Mouse (Mus musculus): ENCODE results near the gene Serpina6. TPM values are rescaled to one million over a fixed set of nuclear protein-coding genes. Genes with fewer than 3 reads are reported as not detected.

The Serpina6 gene
- 1,289 and 1,494 TPM in 2 replicates for polyA plus RNA-seq (2015; fragmentation: Nextera tagmentation; extraction: Ambion mirVana)

GRCm38 (mm10) chr12:103656848-103657626, at the start of gene Serpina6:
Gene Serpina6 (minus strand): TSS chr12:103657212.
- Histone ChIP-seq H3K9me3 (replicated peaks) (no peaks in the 10 kb centered on the region), H3K9ac (peak within 1 kb of the TSS; percentile 52), H3K27me3 (no peaks in the 10 kb centered on the region), H3K4me3 (replicated peaks) (peak within 1 kb of the TSS; percentile 47), H3K4me2 (peak within 1 kb of the TSS; percentile 48), H3K4me1 (replicated peaks) (peaks cover 3% of the 10 kb centered on the region; the same call in 1 of the 2 replicates), H3K36me3 (no peaks in the 10 kb centered on the region), H3K27ac (peak within 1 kb of the TSS; percentile 73)
- WGBS (ENCODE audit: insufficient replicate concordance) = 50% methylated on average over 9 of the region's 9 CpGs
- DNase-seq (no peak), ATAC-seq (ENCODE audit: low read depth) (peak; percentile 53)

DNA sequence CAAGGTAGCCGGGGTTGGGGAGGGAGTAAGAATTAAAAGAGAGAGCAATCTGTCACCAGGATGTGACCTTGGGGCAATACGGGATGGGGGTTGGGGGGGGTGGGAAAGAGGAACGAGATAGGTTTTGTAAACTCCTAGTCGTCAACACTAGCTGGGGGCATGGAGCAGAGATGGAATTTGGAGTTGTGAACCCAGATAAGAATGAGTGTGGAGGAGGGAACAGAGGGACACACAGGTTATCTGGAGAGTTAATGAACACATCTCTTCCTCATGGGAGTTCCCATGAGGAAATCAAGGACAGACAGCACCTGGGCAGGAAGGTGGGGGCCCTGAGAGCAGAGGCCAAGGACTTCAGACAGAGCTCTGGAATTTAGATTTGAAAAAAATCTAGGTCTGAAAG, 49.1 kb upstream of the Serpina6 start:
- Histone ChIP-seq H3K36me3 (no peaks in the 10 kb centered on the region), H3K27ac (peak overlapping the region; percentile 44), H3K27me3 (no peaks in the 10 kb centered on the region), H3K9me3 (replicated peaks) (peaks cover 6% of the 10 kb centered on the region; the same call in 1 of the 2 replicates), H3K4me3 (replicated peaks) (no peak overlapping the region), H3K4me2 (no peak overlapping the region), H3K9ac (no peak overlapping the region), H3K4me1 (replicated peaks) (peaks cover 12% of the 10 kb centered on the region; the same call in 1 of the 2 replicates)
- DNase-seq = no peak
- WGBS (ENCODE audit: insufficient replicate concordance) = 30% methylated on average over 4 of the region's 4 CpGs
- ATAC-seq (ENCODE audit: low read depth) = peak; percentile 66

GRCm38 (mm10) chr12:103705547-103705946, 48.5 kb upstream of the Serpina6 start:
- Histone ChIP-seq H3K9ac (no peak overlapping the region), H3K4me3 (replicated peaks) (no peak overlapping the region), H3K36me3 (no peaks in the 10 kb centered on the region), H3K4me1 (replicated peaks) (peaks cover 12% of the 10 kb centered on the region; the same call in 1 of the 2 replicates), H3K4me2 (no peak overlapping the region), H3K27me3 (no peaks in the 10 kb centered on the region), H3K9me3 (replicated peaks) (peaks cover 6% of the 10 kb centered on the region; the same call in 1 of the 2 replicates), H3K27ac (peak overlapping the region; percentile 72)
- DNase-seq = no peak
- WGBS (ENCODE audit: insufficient replicate concordance) = 32% methylated on average over 2 of the region's 2 CpGs
- ATAC-seq (ENCODE audit: low read depth) = no peak

DNA sequence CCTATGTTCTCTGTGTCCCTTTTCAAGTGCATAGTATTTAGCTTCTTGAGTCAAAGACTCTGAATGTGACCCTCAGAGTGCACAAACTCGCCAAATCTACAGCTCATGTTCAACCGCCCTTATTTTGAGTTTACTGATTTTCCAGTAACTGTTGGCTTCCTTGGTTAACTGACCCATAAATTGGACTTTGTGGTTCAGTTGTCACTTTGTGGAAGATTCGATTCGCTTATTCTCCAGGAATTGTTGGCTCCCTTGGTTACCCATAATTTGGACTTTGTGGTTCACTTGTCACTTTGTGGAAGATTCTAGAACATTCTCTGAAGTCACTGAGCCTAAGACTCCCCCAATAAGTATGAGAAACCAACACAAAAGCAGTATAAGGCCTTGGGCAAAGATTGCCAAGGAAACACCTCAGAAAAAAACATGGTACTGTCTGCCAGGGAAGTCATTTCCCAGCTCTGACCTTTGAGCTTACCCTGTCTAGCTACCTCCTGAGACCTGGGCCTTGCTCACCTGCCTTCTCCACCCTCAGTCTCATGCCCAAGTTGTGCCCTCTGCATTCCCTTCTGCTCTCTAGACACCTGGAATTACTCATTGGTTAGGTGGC, 43.2 kb upstream of the Serpina6 start:
- H3K9ac ChIP-seq = no peak overlapping the region
- WGBS (ENCODE audit: insufficient replicate concordance) = 57% methylated on average over 4 of the region's 4 CpGs
- no peak overlapping the region for H3K4me3 ChIP-seq (replicated peaks)
- ATAC-seq (ENCODE audit: low read depth) (no peak), DNase-seq (no peak)
- no peaks in the 10 kb centered on the region; the same call in 1 of the 2 replicates for H3K9me3 ChIP-seq (replicated peaks)
- H3K4me1 ChIP-seq (replicated peaks) = no peaks in the 10 kb centered on the region
- H3K27ac ChIP-seq = no peak overlapping the region
- H3K4me2 ChIP-seq = no peak overlapping the region
- no peaks in the 10 kb centered on the region for H3K36me3 ChIP-seq
- H3K27me3 ChIP-seq = no peaks in the 10 kb centered on the region

- no peak within 1 kb of the TSS for H3K9ac ChIP-seq
- H3K9me3 ChIP-seq (replicated peaks) = peaks cover 6% of the 10 kb centered on the region
- no peak within 1 kb of the TSS for H3K4me2 ChIP-seq
- no peak within 1 kb of the TSS for H3K27ac ChIP-seq
- 69% methylated on average over 8 of the region's 8 CpGs for WGBS (ENCODE audit: insufficient replicate concordance)
- no peaks in the 10 kb centered on the region for H3K36me3 ChIP-seq
- no peaks in the 10 kb centered on the region for H3K4me1 ChIP-seq (replicated peaks)
- no peaks in the 10 kb centered on the region for H3K27me3 ChIP-seq
- no peak within 1 kb of the TSS for H3K4me3 ChIP-seq (replicated peaks)
- ATAC-seq (ENCODE audit: low read depth) (no peak), DNase-seq (no peak)
Measured at GRCm38 (mm10) chr12:103695429-103695828, 38.4 kb upstream of the Serpina6 start, which contains the start of gene Serpina1f. Gene Serpina1f (minus strand): TSS chr12:103695529.

GRCm38 (mm10) chr12:103688221-103688814, 31.3 kb upstream of the Serpina6 start:
- Histone ChIP-seq H3K4me2 (no peak overlapping the region), H3K9ac (no peak overlapping the region), H3K36me3 (no peaks in the 10 kb centered on the region), H3K27me3 (no peaks in the 10 kb centered on the region), H3K4me3 (replicated peaks) (no peak overlapping the region), H3K4me1 (replicated peaks) (0 out of 2 replicates have a peak, but pooled peaks cover 5% of the 10 kb centered on the region), H3K27ac (no peak overlapping the region), H3K9me3 (replicated peaks) (peaks cover 12% of the 10 kb centered on the region)
- WGBS (ENCODE audit: insufficient replicate concordance) = 19% methylated on average over 3 of the region's 3 CpGs
- DNase-seq = no peak
- no peak for ATAC-seq (ENCODE audit: low read depth)

DNA sequence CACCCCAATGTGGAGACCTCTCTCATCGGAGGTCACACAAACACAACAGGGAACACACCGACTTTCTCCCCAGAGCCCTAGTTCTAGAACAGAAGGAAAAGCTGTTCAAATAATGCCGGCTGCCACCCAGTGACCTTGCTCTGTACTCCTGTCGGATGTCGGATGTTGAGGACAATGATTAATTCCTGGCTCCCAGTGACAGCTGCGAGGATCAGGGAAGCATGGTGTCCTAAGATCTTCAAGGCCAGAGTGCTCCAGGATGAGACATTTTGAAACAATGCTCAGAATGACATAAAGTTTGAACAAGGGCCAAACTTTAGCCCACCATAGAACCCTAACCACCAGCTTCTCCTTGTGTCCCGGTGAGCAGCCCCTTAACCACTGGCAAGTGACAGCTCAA, 30.0 kb upstream of the Serpina6 start:
- ATAC-seq (ENCODE audit: low read depth) (no peak), DNase-seq (no peak)
- H3K36me3 ChIP-seq = no peaks in the 10 kb centered on the region
- no peak overlapping the region for H3K4me2 ChIP-seq
- H3K9me3 ChIP-seq (replicated peaks) = peaks cover 12% of the 10 kb centered on the region
- H3K9ac ChIP-seq = no peak overlapping the region
- H3K27ac ChIP-seq = no peak overlapping the region
- H3K4me1 ChIP-seq (replicated peaks) = 0 out of 2 replicates have a peak, but pooled peaks cover 5% of the 10 kb centered on the region
- H3K27me3 ChIP-seq = no peaks in the 10 kb centered on the region
- H3K4me3 ChIP-seq (replicated peaks) = no peak overlapping the region
- WGBS (ENCODE audit: insufficient replicate concordance) = 60% methylated on average over 7 of the region's 7 CpGs

DNA sequence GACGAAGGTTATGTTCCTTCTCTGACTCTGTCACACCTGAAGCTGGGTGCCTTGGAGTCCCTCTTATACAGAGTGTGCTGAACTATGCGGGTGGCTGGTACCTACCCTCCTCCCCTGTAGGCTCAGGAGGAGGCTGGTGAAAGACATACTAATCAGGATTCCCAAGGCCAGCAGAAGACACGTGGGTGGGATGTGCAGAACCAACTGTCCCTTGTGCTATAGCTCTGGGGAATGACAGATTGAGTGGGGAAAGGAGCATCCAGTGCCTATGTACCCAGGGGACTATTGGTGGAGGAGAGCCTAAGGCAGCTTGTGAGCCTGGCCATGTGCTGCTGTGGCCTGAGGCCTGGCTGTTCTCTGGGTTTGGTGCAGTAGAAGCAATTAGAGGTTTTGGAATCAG, 29.0 kb upstream of the Serpina6 start:
- ATAC-seq (ENCODE audit: low read depth) = 0 out of 2 replicates have a peak, but pooled peaks have one; percentile 16

DNA sequence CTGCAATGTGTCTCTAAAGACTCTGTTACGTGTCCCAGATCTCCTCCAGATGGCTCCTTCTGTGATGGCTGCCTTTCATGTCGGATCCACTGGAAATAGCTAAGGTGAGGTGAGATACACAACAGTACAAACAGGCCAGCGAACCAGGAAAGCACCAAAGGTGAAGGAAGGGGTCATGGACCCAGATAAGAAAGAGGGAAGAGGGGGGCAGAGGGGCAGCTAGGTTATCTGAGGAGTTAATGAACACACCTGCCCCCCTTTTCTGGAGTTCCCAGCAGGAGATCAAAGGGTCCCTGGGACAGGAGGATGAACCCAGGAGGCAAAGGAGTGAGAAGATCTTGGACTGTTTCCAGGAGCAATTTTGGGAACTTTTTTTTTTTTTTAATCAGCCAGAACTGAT, 28.4 kb upstream of the Serpina6 start:
- Histone ChIP-seq H3K4me3 (replicated peaks) (no peak overlapping the region), H3K4me2 (no peak overlapping the region), H3K4me1 (replicated peaks) (peaks cover 11% of the 10 kb centered on the region; the same call in 1 of the 2 replicates), H3K36me3 (no peaks in the 10 kb centered on the region), H3K27ac (peak overlapping the region; percentile 68; the same call in 1 of the 2 replicates), H3K9ac (no peak overlapping the region), H3K9me3 (replicated peaks) (peaks cover 6% of the 10 kb centered on the region; the same call in 1 of the 2 replicates), H3K27me3 (no peaks in the 10 kb centered on the region)
- DNase-seq (no peak), ATAC-seq (ENCODE audit: low read depth) (peak; percentile 69)
- WGBS (ENCODE audit: insufficient replicate concordance) = 34% methylated on average over 3 of the region's 3 CpGs

More for the DNA sequence above, 29.0 kb upstream of the Serpina6 start:
- no peaks in the 10 kb centered on the region for H3K27me3 ChIP-seq
- H3K9ac ChIP-seq = no peak overlapping the region
- peak overlapping the region; percentile 68 for H3K27ac ChIP-seq
- 38% methylated on average over 3 of the region's 3 CpGs for WGBS (ENCODE audit: insufficient replicate concordance)
- H3K9me3 ChIP-seq (replicated peaks) = peaks cover 8% of the 10 kb centered on the region
- no peaks in the 10 kb centered on the region for H3K36me3 ChIP-seq
- DNase-seq = no peak
- H3K4me3 ChIP-seq (replicated peaks) = no peak overlapping the region
- H3K4me2 ChIP-seq = no peak overlapping the region
- H3K4me1 ChIP-seq (replicated peaks) = 0 out of 2 replicates have a peak, but pooled peaks cover 5% of the 10 kb centered on the region

DNA sequence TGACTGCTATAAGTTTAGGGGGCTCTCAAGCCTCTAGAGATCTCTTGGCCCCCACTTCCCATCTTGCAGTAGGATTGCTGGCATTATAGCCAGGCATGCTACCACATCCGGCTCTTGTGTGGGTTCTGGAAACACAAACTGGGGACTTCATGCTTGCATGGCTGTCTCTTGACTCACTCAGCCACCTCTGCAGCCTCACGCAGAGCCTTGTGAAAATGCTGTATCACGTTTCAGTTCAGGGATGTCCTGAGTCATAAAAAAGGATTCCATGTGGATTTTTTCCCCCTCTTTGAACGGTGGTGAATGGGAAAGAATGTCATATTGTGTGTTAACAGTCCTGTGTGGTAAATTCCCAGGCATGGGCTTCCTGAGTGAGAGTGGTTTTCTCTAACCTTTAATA, 26.8 kb upstream of the Serpina6 start:
- 37% methylated on average over 4 of the region's 4 CpGs for WGBS (ENCODE audit: insufficient replicate concordance)
- peaks cover 6% of the 10 kb centered on the region; the same call in 1 of the 2 replicates for H3K9me3 ChIP-seq (replicated peaks)
- H3K4me3 ChIP-seq (replicated peaks) = no peak overlapping the region
- peak overlapping the region; percentile 13; the same call in 1 of the 2 replicates for H3K27ac ChIP-seq
- no peaks in the 10 kb centered on the region for H3K27me3 ChIP-seq
- H3K4me1 ChIP-seq (replicated peaks) = peaks cover 11% of the 10 kb centered on the region; the same call in 1 of the 2 replicates
- DNase-seq (no peak), ATAC-seq (ENCODE audit: low read depth) (no peak)
- no peaks in the 10 kb centered on the region for H3K36me3 ChIP-seq
- no peak overlapping the region for H3K9ac ChIP-seq
- no peak overlapping the region for H3K4me2 ChIP-seq

DNA sequence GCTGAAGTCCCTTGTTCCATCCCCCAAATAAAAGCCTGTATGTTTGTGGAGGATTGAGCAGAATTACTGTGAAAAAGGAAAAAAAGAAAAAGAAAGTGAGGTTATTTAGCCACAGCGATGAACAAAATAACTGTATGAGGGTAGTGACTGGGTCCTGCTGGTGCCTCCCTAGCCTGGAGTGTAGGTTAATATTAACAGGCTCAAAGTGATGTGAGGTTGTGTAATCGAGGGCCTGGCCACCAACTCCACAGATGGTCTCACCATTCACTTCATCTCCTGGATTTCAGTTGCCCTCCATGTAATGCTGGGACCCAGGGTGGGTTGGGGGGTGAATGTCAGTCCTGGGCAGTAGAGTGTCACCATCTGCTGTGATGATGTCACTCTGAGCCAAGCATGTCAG, 24.7 kb upstream of the Serpina6 start:
- peak overlapping the region; percentile 61 for H3K27ac ChIP-seq
- ATAC-seq (ENCODE audit: low read depth) (peak; percentile 55), DNase-seq (no peak)

More for the DNA sequence above, 24.7 kb upstream of the Serpina6 start:
- Histone ChIP-seq H3K36me3 (no peaks in the 10 kb centered on the region), H3K27me3 (no peaks in the 10 kb centered on the region), H3K4me2 (peak overlapping the region; percentile 35; the same call in 1 of the 2 replicates), H3K4me1 (replicated peaks) (peaks cover 11% of the 10 kb centered on the region; the same call in 1 of the 2 replicates), H3K9me3 (replicated peaks) (peaks cover 6% of the 10 kb centered on the region; the same call in 1 of the 2 replicates), H3K4me3 (replicated peaks) (no peak overlapping the region), H3K9ac (no peak overlapping the region)
- WGBS (ENCODE audit: insufficient replicate concordance) = 47% methylated on average over 2 of the region's 2 CpGs
